Mouse (Mus musculus) limb, embryonic 15.5 days (tissue): ENCODE results near the gene Zfp770. TPM values are rescaled to one million over a fixed set of nuclear protein-coding genes. Genes with fewer than 3 reads are reported as not detected.

Source experiments
- microRNA-seq: library from miRNA; unstranded; fragments of <30 nt; microRNA quantifications from one replicate; pipeline ENCODE4, GENCODE M21; 2016
- polyA plus RNA-seq: library from polyadenylated mRNA; unstranded; fragments of >200 nt; fragmentation: Nextera tagmentation; extraction: Ambion mirVana; gene quantifications from 2 replicates; pipeline ENCODE4 v1.2.1, GENCODE M21; 2015

Zfp770 gene
- polyA plus RNA-seq, 1 experiment from 2014 or later = 4.1 TPM

Small RNA genes lying within 50 kb of the gene (microRNA-seq; reads per million reads assigned to microRNA genes)
- not detected for gene Mir7002

Other genes starting within 250 kb of the Zfp770 start
- 0.17 TPM in 1 of 2 replicates, not detected in the other for gene Gjd2, start 187.8 kb downstream of the Zfp770 start, polyA plus RNA-seq
- gene Actc1, start 147.9 kb downstream of the Zfp770 start, polyA plus RNA-seq = 710 and 1,930 TPM in 2 replicates
- 37.4 and 40.3 TPM in 2 replicates for gene Aqr, start 14.4 kb downstream of the Zfp770 start, polyA plus RNA-seq